10 mouse cellular contexts compared by ENCODE assay signal in genomic region chr17:28331241-28332112, GRCm38 (mm10). TPM values are rescaled to one million over a fixed set of nuclear protein-coding genes. Genes with fewer than 3 reads are reported as not detected.
DNase-seq lines count a peak whose midpoint lies in the region; ATAC-seq lines count a peak whose summit lies in the region.
"Had no signal": no experiment of that assay in that cellular context is flagged by ENCODE, and none has a peak within 500 bp of the region (broad histone marks: within the 10 kb centered on the region; RNA-seq: fewer than 3 reads in every experiment).

No protein-coding gene starts in this region.

- H3K4me1 ChIP-seq in midbrain, embryonic 12.5 days = peaks cover 34% of the 10 kb centered on the region
- peaks cover 15% of the 10 kb centered on the region for H3K4me1 ChIP-seq in midbrain, embryonic 14.5 days (ENCODE audit: control insufficient read depth, insufficient read depth, low read length)
- H3K4me1 ChIP-seq in intestine, embryonic 16.5 days (ENCODE audit: control insufficient read depth, insufficient read depth, low read length) = peaks cover 51% of the 10 kb centered on the region

- peaks cover 25% of the 10 kb centered on the region for H3K36me3 ChIP-seq in midbrain, embryonic 12.5 days
- peaks cover 27% of the 10 kb centered on the region for H3K36me3 ChIP-seq in midbrain, embryonic 14.5 days (ENCODE audit: control insufficient read depth, insufficient read depth, low read length)
- peaks cover 18% of the 10 kb centered on the region; the same call in 1 of the 2 replicates for H3K36me3 ChIP-seq in intestine, embryonic 16.5 days (ENCODE audit: control insufficient read depth, insufficient read depth, low read length)

- no peak overlapping the region for H3K4me2 ChIP-seq in midbrain, embryonic 12.5 days (replicated peaks)
- no peak overlapping the region for H3K4me2 ChIP-seq in midbrain, embryonic 14.5 days (ENCODE audit: low read length)
- H3K4me2 ChIP-seq in intestine, embryonic 16.5 days (ENCODE audit: low read depth, low read length) = no peak overlapping the region

- H3K9me3 ChIP-seq in midbrain, embryonic 12.5 days = no peaks in the 10 kb centered on the region
- H3K9me3 ChIP-seq in midbrain, embryonic 14.5 days (ENCODE audit: control insufficient read depth, low read length) = no peaks in the 10 kb centered on the region
- no peaks in the 10 kb centered on the region for H3K9me3 ChIP-seq in intestine, embryonic 16.5 days (ENCODE audit: control insufficient read depth, low read length)
- H3K9me3 ChIP-seq: neural tube, embryonic 13.5 days had no signal

- 41% methylated on average over 6 of the region's 7 CpGs for WGBS in midbrain, embryonic 12.5 days
- whole genome bisulfite sequencing in midbrain, embryonic 14.5 days = 39% methylated on average over 7 of the region's 7 CpGs
- 27% methylated on average over 7 of the region's 7 CpGs for WGBS in intestine, embryonic 16.5 days

- no peak for ATAC-seq in midbrain, embryonic 12.5 days (ENCODE audit: low FRiP score, low read depth)
- no peak for ATAC-seq in midbrain, embryonic 14.5 days (ENCODE audit: low FRiP score, low TSS enrichment)
- no peak for ATAC-seq in intestine, embryonic 16.5 days

- H3K27ac ChIP-seq in midbrain, embryonic 12.5 days (replicated peaks) = peak overlapping the region; percentile 39; the same call in 1 of the 2 replicates
- no peak overlapping the region for H3K27ac ChIP-seq in midbrain, embryonic 14.5 days (replicated peaks; ENCODE audit: low read depth, low read length)
- H3K27ac ChIP-seq in intestine, embryonic 16.5 days (ENCODE audit: low read length) = peak overlapping the region; percentile 41
- H3K27ac ChIP-seq: neural tube, embryonic 13.5 days had no signal

- no peak overlapping the region for H3K9ac ChIP-seq in midbrain, embryonic 12.5 days (replicated peaks)
- H3K9ac ChIP-seq in midbrain, embryonic 14.5 days (replicated peaks; ENCODE audit: low read length) = no peak overlapping the region
- H3K9ac ChIP-seq in intestine, embryonic 16.5 days (ENCODE audit: low read depth, low read length) = peak overlapping the region; percentile 1; the same call in 1 of the 2 replicates
- H3K9ac ChIP-seq: neural tube, embryonic 13.5 days had no signal

- H3K27me3 ChIP-seq in midbrain, embryonic 12.5 days = no peaks in the 10 kb centered on the region
- H3K27me3 ChIP-seq in midbrain, embryonic 14.5 days (ENCODE audit: control insufficient read depth, insufficient read depth, low read length) = no peaks in the 10 kb centered on the region
- no peaks in the 10 kb centered on the region for H3K27me3 ChIP-seq in intestine, embryonic 16.5 days (replicated peaks; ENCODE audit: control insufficient read depth, insufficient read depth, low read length)
- H3K27me3 ChIP-seq: neural tube, embryonic 13.5 days had no signal

- peak; percentile 90 for DNase-seq in heart, adult 11 months
- no peak for DNase-seq in heart, adult 9 months (ENCODE audit: low spot score in 2 of 2)
- DNase-seq in midbrain, embryonic 14.5 days = no peak
- DNase-seq in spleen, postnatal 14 days (ENCODE audit: low spot score in 2 of 2) = no peak
- no peak for DNase-seq in cerebellum, adult 18-20 months
- DNase-seq in right cerebral cortex, postnatal 36 days (ENCODE audit: low spot score in 2 of 2) = no peak
- DNase-seq: lung, adult 2 months had no signal

- H3K4me3 ChIP-seq in midbrain, embryonic 12.5 days = no peak overlapping the region
- H3K4me3 ChIP-seq in midbrain, embryonic 14.5 days (replicated peaks; ENCODE audit: low read depth, low read length) = no peak overlapping the region
- H3K4me3 ChIP-seq in intestine, embryonic 16.5 days (ENCODE audit: low read length) = no peak overlapping the region
- H3K4me3 ChIP-seq: neural tube, embryonic 13.5 days had no signal

RNA-seq across cellular contexts. Expression of gene Rpl10a, which starts 3.2 kb away (rescaled TPM):
- polyA plus RNA-seq in midbrain, embryonic 12.5 days (2016; fragmentation: Nextera tagmentation; extraction: Ambion mirVana) = 329 and 373 TPM in 2 replicates
- polyA plus RNA-seq in midbrain, embryonic 14.5 days (2014; fragmentation: Nextera tagmentation; extraction: Ambion mirVana) = 401 and 423 TPM in 2 replicates
- 591 and 604 TPM in 2 replicates for polyA plus RNA-seq in intestine, embryonic 16.5 days (2015; fragmentation: Nextera tagmentation; extraction: Ambion mirVana)

RNA-seq across cellular contexts. Expression of gene Fance, which starts 18.2 kb away (rescaled TPM):
- 28.5 and 30.5 TPM in 2 replicates for polyA plus RNA-seq in midbrain, embryonic 12.5 days (2016; fragmentation: Nextera tagmentation; extraction: Ambion mirVana)
- polyA plus RNA-seq in midbrain, embryonic 14.5 days (2014; fragmentation: Nextera tagmentation; extraction: Ambion mirVana) = 19.5 and 24.3 TPM in 2 replicates
- 20.2 and 21.8 TPM in 2 replicates for polyA plus RNA-seq in intestine, embryonic 16.5 days (2015; fragmentation: Nextera tagmentation; extraction: Ambion mirVana)

RNA-seq across cellular contexts. Expression of gene Tead3, which starts 19.1 kb away (rescaled TPM):
- 5.2 and 5.7 TPM in 2 replicates for polyA plus RNA-seq in midbrain, embryonic 12.5 days (2016; fragmentation: Nextera tagmentation; extraction: Ambion mirVana)
- 0.78 and 1.7 TPM in 2 replicates for polyA plus RNA-seq in midbrain, embryonic 14.5 days (2014; fragmentation: Nextera tagmentation; extraction: Ambion mirVana)
- 8.5 and 9.3 TPM in 2 replicates for polyA plus RNA-seq in intestine, embryonic 16.5 days (2015; fragmentation: Nextera tagmentation; extraction: Ambion mirVana)

RNA-seq across cellular contexts. Expression of gene Tulp1, which starts 33.5 kb away (rescaled TPM):
- 4.9 and 5.1 TPM in 2 replicates for polyA plus RNA-seq in midbrain, embryonic 12.5 days (2016; fragmentation: Nextera tagmentation; extraction: Ambion mirVana)
- 1.4 and 1.5 TPM in 2 replicates for polyA plus RNA-seq in midbrain, embryonic 14.5 days (2014; fragmentation: Nextera tagmentation; extraction: Ambion mirVana)
- polyA plus RNA-seq in intestine, embryonic 16.5 days (2015; fragmentation: Nextera tagmentation; extraction: Ambion mirVana) = 3.0 and 3.6 TPM in 2 replicates
